Mouse (Mus musculus): ENCODE measurements around the gene E130218I03Rik. TPM values are rescaled to one million over a fixed set of nuclear protein-coding genes. Genes with fewer than 3 reads are reported as not detected.

E130218I03Rik gene
- polyA plus RNA-seq, 1 experiment from 2014 or later = 0.41 TPM

DNA sequence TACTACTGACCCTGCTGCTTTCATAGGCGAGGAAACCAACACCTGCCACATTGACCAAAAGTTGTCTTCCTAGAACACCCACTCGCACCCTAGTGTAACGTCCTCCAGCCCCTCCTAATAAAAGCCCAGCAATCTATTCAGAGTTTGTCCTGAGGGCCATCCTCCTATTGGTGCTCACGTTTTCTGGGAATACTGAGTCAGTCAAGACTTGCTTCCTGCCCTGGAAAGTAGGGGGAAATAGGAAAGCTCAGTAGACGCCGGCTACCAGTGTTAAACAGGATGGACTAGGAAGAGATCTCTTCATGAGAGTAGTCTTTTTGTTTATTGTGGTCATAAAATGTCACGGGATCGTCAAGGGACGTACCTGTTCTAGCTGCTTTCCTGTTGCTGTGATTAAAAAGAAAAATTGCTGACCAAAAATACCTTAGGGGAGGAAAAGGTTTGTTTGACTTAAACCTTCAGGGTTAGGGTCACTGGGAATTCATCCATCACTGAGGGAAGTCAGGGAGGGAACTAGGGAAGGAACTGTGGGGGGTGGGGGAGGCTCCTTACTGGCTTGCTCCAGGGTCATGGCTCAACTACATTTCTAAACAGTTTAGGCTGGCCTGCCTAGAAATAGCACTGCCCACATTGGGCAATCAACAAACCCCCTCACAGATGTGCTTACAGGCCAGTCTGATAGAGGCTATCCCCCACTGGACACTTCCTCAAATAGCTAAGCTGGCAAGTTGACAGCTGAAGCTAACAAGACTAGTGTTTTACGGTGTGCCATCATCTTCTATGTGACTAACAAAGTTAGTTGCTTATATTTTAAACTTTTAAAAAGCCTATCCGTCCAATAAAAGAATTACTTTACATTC is 45.2 kb downstream of the E130218I03Rik start:
- Histone ChIP-seq H3K27ac (ENCODE audit: low read depth, low read length) (peak overlapping the region; percentile 97), H3K9ac (ENCODE audit: low read depth, low read length) (peak overlapping the region; percentile 97; the same call in 1 of the 2 replicates), H3K4me1 (ENCODE audit: control insufficient read depth, insufficient read depth, low read length) (peaks cover 17% of the 10 kb centered on the region), H3K36me3 (ENCODE audit: control insufficient read depth, insufficient read depth, low read length) (peaks cover 8% of the 10 kb centered on the region; the same call in 1 of the 2 replicates), H3K4me3 (ENCODE audit: low read length) (peak overlapping the region; percentile 78), H3K27me3 (ENCODE audit: control insufficient read depth, insufficient read depth, low read length) (peaks cover 9% of the 10 kb centered on the region; the same call in 1 of the 2 replicates), H3K4me2 (replicated peaks; ENCODE audit: low read depth, low read length) (peak overlapping the region; percentile 76), H3K9me3 (ENCODE audit: control insufficient read depth, low read length) (no peaks in the 10 kb centered on the region)
- no peak for ATAC-seq (ENCODE audit: low FRiP score, low TSS enrichment)
- WGBS = 15% methylated on average over 11 of the region's 11 CpGs

DNA sequence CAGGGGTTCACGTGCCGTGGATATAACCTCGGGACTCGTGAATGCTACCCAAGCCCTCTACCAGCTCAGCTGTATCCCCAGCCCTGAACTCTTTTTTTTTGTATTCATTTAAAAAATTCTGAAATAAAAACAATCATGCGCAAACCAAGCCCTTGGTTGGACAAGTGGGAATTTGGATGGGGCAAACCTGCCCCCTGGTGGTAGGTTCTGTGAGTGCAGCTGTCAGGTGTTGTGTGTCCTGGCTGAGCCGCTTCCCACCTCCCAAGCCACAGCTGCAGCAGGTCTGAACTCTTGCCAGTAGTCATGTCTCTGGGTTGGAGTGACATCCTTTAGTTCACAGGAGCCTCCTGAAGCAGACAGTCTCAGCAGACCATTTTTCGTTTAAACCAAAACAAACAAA is 48.6 kb downstream of the E130218I03Rik start:
- Histone ChIP-seq H3K4me3 (ENCODE audit: low read length) (no peak overlapping the region), H3K9me3 (ENCODE audit: control insufficient read depth, low read length) (0 out of 2 replicates have a peak, but pooled peaks cover 3% of the 10 kb centered on the region), H3K27ac (ENCODE audit: low read depth, low read length) (no peak overlapping the region), H3K36me3 (ENCODE audit: control insufficient read depth, insufficient read depth, low read length) (no peaks in the 10 kb centered on the region), H3K4me2 (replicated peaks; ENCODE audit: low read depth, low read length) (no peak overlapping the region), H3K9ac (ENCODE audit: low read depth, low read length) (no peak overlapping the region), H3K4me1 (ENCODE audit: control insufficient read depth, insufficient read depth, low read length) (peaks cover 12% of the 10 kb centered on the region), H3K27me3 (ENCODE audit: control insufficient read depth, insufficient read depth, low read length) (peaks cover 12% of the 10 kb centered on the region)
- WGBS = 24% methylated on average over 7 of the region's 7 CpGs
- ATAC-seq (ENCODE audit: low FRiP score, low TSS enrichment) = no peak

DNA sequence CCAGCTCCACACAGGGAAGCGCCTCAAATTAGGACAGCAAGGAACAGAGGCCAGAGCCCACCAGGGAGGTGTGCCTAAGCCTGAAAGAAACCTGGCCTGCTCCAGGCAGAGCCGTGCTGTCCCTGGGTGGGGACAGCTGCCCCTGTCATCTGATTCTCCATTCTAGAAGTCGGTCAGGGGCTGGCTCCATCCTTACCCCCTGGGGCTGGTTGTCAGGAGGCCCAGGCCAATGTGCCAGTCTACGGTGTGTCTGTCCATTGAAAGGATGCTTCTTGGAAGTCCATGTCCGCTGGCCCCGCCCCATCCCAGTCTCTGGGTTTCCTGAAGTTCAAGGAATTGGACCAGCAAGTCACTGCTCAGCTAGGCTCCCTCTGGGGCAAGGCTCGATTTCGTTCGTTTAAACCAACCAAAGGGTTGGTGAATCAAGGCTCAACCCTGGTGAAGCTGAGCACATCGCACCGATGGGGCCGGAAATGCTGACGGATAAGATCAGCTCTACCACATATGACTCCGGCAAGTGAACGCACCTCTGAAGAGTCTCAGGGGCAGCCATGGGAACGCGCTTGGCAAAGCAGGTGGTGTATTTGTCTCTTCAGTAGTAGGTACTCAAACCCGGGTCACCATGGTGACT is 49.7 kb downstream of the E130218I03Rik start:
- no peak for ATAC-seq (ENCODE audit: low FRiP score, low TSS enrichment)
- Histone ChIP-seq H3K4me2 (replicated peaks; ENCODE audit: low read depth, low read length) (no peak overlapping the region), H3K27ac (ENCODE audit: low read depth, low read length) (no peak overlapping the region), H3K9me3 (ENCODE audit: control insufficient read depth, low read length) (0 out of 2 replicates have a peak, but pooled peaks cover 3% of the 10 kb centered on the region), H3K9ac (ENCODE audit: low read depth, low read length) (no peak overlapping the region), H3K4me1 (ENCODE audit: control insufficient read depth, insufficient read depth, low read length) (peaks cover 9% of the 10 kb centered on the region), H3K4me3 (ENCODE audit: low read length) (no peak overlapping the region), H3K36me3 (ENCODE audit: control insufficient read depth, insufficient read depth, low read length) (no peaks in the 10 kb centered on the region), H3K27me3 (ENCODE audit: control insufficient read depth, insufficient read depth, low read length) (peaks cover 12% of the 10 kb centered on the region)
- 75% methylated on average over 18 of the region's 18 CpGs for WGBS

DNA sequence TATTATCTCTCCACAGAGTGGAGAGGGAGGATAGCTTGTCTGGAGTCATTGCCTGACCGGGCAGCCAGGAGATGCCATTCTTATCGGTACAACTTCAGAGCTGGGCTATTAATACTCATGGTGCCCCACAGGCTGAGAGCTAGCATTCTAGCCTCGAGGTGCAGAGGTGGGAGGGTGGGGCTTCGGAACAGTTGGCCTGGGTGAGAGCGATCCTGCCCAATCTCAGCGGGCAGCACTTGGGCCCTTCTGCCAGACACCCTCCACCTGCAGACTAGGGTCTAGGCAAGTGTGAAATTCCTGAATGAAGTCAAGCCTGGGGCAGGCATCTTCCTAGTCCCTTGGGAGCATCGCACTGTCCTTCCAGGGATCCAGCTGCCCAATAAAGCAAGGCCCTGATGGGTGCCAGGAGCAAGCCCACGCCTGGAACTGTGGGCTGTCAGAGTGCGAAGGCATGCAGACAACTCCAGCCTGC is 50.3 kb downstream of the E130218I03Rik start:
- H3K4me1 ChIP-seq (ENCODE audit: control insufficient read depth, insufficient read depth, low read length) = peaks cover 4% of the 10 kb centered on the region
- H3K4me2 ChIP-seq (replicated peaks; ENCODE audit: low read depth, low read length) = no peak overlapping the region
- ATAC-seq (ENCODE audit: low FRiP score, low TSS enrichment) = no peak
- H3K27me3 ChIP-seq (ENCODE audit: control insufficient read depth, insufficient read depth, low read length) = peaks cover 12% of the 10 kb centered on the region
- no peak overlapping the region for H3K27ac ChIP-seq (ENCODE audit: low read depth, low read length)
- H3K4me3 ChIP-seq (ENCODE audit: low read length) = no peak overlapping the region
- no peak overlapping the region for H3K9ac ChIP-seq (ENCODE audit: low read depth, low read length)
- H3K36me3 ChIP-seq (ENCODE audit: control insufficient read depth, insufficient read depth, low read length) = no peaks in the 10 kb centered on the region
- WGBS = 59% methylated on average over 9 of the region's 9 CpGs
- 0 out of 2 replicates have a peak, but pooled peaks cover 3% of the 10 kb centered on the region for H3K9me3 ChIP-seq (ENCODE audit: control insufficient read depth, low read length)

Other genes starting within 250 kb of the E130218I03Rik start
- 42.2 and 42.9 TPM in 2 replicates for gene Dhdds, start 242.7 kb upstream of the E130218I03Rik start, polyA plus RNA-seq (2014; fragmentation: Nextera tagmentation; extraction: Ambion mirVana)
- not detected in 2 replicates for gene Lin28a, start 224.8 kb upstream of the E130218I03Rik start, polyA plus RNA-seq (2014; fragmentation: Nextera tagmentation; extraction: Ambion mirVana)
- not detected in 2 replicates for gene Zfp683, start 189.8 kb upstream of the E130218I03Rik start, polyA plus RNA-seq (2014; fragmentation: Nextera tagmentation; extraction: Ambion mirVana)
- 4.5 and 6.0 TPM in 2 replicates for gene Crybg2, start 182.8 kb upstream of the E130218I03Rik start, polyA plus RNA-seq (2014; fragmentation: Nextera tagmentation; extraction: Ambion mirVana)
- gene Cd52, start 148.6 kb upstream of the E130218I03Rik start, polyA plus RNA-seq (2014; fragmentation: Nextera tagmentation; extraction: Ambion mirVana) = 8.9 and 12.1 TPM in 2 replicates
- 9.3 and 12.4 TPM in 2 replicates for gene Ubxn11, start 141.1 kb upstream of the E130218I03Rik start, polyA plus RNA-seq (2014; fragmentation: Nextera tagmentation; extraction: Ambion mirVana)
- gene Sh3bgrl3, start 114.9 kb upstream of the E130218I03Rik start, polyA plus RNA-seq (2014; fragmentation: Nextera tagmentation; extraction: Ambion mirVana) = 424 TPM in 2 replicates
- 98.0 and 123 TPM in 2 replicates for gene Cep85, start 56.5 kb upstream of the E130218I03Rik start, polyA plus RNA-seq (2014; fragmentation: Nextera tagmentation; extraction: Ambion mirVana)
- gene Gm7534, start 40.7 kb upstream of the E130218I03Rik start, polyA plus RNA-seq (2014; fragmentation: Nextera tagmentation; extraction: Ambion mirVana) = 0.34 and 0.50 TPM in 2 replicates
- gene Catsper4, start 16.3 kb upstream of the E130218I03Rik start, polyA plus RNA-seq (2014; fragmentation: Nextera tagmentation; extraction: Ambion mirVana) = 0.26 and 0.37 TPM in 2 replicates
- 5.0 and 6.4 TPM in 2 replicates for gene Cnksr1, start 5.3 kb upstream of the E130218I03Rik start, polyA plus RNA-seq (2014; fragmentation: Nextera tagmentation; extraction: Ambion mirVana)
- gene Zfp593, start 1.9 kb downstream of the E130218I03Rik start, polyA plus RNA-seq (2014; fragmentation: Nextera tagmentation; extraction: Ambion mirVana) = 17.5 and 18.9 TPM in 2 replicates
- not detected in 2 replicates for gene Gm30191, start 3.3 kb downstream of the E130218I03Rik start, polyA plus RNA-seq (2014; fragmentation: Nextera tagmentation; extraction: Ambion mirVana)
- 9.2 and 12.8 TPM in 2 replicates for gene Grrp1, start 10.4 kb downstream of the E130218I03Rik start, polyA plus RNA-seq (2014; fragmentation: Nextera tagmentation; extraction: Ambion mirVana)
- gene Pdik1l, start 44.2 kb downstream of the E130218I03Rik start, polyA plus RNA-seq (2014; fragmentation: Nextera tagmentation; extraction: Ambion mirVana) = 14.9 and 18.8 TPM in 2 replicates
- 0.88 and 1.4 TPM in 2 replicates for gene Trim63, start 71.5 kb downstream of the E130218I03Rik start, polyA plus RNA-seq (2014; fragmentation: Nextera tagmentation; extraction: Ambion mirVana)
- 0.09 and 0.11 TPM in 2 replicates for gene Slc30a2, start 99.5 kb downstream of the E130218I03Rik start, polyA plus RNA-seq (2014; fragmentation: Nextera tagmentation; extraction: Ambion mirVana)
- 0.20 and 0.23 TPM in 2 replicates for gene Extl1, start 140.2 kb downstream of the E130218I03Rik start, polyA plus RNA-seq (2014; fragmentation: Nextera tagmentation; extraction: Ambion mirVana)
- gene Pafah2, start 152.7 kb downstream of the E130218I03Rik start, polyA plus RNA-seq (2014; fragmentation: Nextera tagmentation; extraction: Ambion mirVana) = 8.4 and 12.3 TPM in 2 replicates
- 1,829 and 1,880 TPM in 2 replicates for gene Stmn1, start 224.7 kb downstream of the E130218I03Rik start, polyA plus RNA-seq (2014; fragmentation: Nextera tagmentation; extraction: Ambion mirVana)

Data from kidney, embryonic 14.5 days (tissue).